Mouse (Mus musculus) spleen, postnatal 10 days (tissue): ENCODE results near the gene Rpl27a.

ENCODE experiments used
- DNase-seq, 2 experiments: peaks; one replicate each; pipeline ENCODE4 v3.0.0; 2021 to 2022; ENCODE audit warnings: low spot score in 2 of 2

Rpl27a gene

DNA sequence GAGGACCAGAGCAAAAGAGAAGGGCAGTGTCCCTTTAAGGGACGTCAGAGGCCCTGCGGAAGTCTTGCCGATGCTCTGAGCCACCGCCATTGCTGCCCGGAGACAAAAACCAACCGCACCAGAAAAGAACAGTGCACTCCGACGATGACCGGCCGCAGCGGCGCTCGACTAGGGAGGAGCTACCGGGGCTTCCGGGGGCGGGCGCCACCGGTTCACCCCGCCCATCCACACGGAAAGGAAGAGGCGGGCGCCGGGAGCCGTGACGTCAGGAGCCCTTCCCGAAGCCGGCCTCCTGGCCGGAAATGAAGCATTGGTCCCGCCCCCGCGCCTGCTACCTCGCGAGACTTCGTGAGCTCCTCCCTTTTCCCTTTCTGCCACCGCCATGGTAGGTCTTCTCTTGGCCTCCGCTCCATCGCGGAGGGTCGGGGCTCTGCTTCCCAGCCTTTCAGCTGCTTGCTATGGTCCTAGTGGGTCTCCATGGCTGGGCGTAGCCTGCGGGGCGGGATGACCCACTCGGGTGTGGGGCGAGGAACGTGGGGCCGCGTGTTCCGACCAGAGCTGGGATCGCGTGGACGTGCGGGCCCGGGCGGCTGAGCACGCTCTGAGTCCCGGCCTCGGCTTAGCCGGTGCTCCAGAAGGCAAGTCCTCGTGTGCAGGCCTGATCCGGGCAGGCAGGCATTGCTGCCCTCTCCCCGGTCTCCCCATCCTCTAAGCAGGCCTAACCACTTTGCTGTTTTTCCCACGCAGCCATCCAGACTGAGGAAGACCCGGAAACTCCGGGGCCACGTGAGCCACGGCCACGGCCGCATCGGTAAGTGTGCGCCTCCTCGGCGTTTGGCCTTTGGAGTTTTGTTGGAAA, at the start of gene Rpl27a:
TSS of gene Rpl27a (plus strand) at position 310 of the 859 bp plus-strand sequence.
- DNase-seq, result peak; percentile 97 to 100

DNA sequence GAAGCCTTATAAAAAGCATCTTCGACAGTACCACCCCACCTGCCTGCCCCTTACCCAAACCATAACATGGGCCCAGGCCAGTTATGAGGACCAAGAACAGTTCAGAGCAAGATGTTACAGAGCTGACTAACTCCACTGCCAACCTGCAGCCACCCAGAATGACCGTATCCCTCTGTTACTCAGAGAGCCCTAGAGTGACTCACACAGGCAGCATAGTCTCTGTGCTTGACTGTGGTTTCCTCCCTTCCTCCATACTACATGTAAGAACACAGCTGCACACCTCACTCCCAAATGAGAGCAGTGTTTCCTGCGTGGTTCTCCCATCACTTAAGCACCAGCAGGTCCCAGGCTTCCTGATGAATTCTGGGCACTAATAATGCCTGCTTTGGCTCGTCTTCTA, 48.2 kb upstream of the Rpl27a start:
- no peak for DNase-seq

DNA sequence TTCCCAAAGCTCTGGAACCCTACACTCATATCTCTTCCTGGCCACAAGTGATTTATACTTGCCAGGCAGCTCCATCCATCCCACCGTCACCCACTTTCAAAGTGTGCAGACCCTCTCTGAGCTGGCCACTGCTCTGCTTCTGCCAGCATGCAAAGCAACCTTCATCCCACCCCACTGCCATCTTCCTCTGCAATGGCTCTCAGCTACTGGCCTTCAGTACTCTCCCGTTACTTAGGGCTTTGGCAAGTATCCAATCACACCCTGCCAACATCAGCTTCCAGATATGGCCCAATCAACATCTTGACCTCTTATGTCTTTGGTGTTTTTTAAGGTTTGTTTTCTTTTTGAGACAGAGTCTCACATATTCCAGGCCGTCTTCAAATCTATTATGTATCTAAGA, 41.0 kb upstream of the Rpl27a start:
- no peak for DNase-seq

DNA sequence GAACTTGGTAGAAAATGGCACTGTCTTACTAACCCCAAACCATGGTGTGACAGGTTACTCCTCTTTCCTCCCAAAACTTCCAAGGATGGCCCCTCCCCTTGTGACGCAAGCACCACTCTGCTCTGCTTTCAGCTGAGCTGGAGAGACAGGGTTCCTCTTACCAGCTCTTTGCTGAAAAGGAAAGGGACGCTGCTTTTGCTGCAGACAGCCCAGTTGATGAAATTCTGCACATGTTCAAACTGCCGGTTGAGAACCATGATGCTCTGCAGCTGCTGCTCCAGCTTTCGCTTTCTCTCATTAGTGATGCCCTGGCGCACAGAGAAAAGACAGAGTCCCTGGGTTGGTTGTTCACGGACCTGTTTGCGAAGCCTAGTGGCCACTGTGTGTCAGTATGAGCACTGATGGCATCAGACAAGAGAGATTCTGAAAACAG, 38.2 kb upstream of the Rpl27a start:
- peak in 1 of 2 experiments; percentile 28 for DNase-seq

DNA sequence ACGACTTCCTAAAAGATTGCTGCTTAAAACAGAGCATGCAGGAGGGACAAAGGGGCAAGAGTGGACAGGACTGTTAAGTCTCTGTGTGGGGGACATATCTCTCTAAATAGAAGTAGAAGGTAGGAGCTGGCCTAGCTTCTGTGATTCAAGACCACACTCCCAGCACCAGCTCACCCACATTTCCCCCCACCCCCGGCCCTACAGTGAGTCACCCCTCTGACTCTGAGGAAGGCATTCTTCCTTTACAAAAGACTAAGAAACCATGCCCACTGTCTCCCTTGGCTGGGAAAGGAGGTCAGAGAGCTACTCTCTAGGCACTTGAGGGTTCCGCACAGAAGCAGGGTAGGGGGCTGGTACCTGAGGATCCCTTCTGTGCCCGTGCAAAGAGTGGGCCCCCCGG, 34.7 kb upstream of the Rpl27a start:
- no peak for DNase-seq

DNA sequence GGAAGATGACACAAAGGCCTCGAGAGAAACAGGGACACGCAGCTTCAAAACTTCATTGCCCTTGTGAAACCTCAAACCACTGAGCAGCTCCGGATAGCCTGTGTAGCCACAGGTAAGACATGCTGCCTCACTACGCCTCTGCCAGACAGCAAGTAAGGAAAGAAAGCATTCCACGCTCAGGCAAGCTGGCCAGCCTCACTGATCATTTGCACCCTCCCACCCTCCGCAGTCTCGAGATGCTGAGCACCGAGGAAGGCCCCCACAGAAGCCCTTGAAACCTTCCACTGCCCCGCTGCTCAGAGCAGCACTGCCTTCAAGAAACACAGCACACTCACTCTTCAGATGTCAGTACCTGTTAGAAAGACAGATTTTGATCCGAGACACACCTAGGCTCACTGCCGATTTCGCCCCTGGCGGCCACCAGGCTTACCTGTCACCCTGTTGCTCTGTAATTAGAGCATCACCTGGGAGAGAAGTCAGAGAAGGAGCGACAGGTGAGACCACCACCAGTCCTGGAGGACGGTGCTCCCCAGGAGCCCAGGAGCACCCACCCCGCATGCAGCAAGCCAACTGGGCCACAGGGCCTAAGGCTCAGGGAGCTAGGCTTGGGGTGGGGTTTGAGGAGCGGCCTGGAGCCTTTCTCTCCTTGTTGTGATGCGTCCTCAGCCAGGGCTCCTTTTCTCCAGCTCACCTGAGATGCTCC, 26.2 kb upstream of the Rpl27a start:
- no peak for DNase-seq

DNA sequence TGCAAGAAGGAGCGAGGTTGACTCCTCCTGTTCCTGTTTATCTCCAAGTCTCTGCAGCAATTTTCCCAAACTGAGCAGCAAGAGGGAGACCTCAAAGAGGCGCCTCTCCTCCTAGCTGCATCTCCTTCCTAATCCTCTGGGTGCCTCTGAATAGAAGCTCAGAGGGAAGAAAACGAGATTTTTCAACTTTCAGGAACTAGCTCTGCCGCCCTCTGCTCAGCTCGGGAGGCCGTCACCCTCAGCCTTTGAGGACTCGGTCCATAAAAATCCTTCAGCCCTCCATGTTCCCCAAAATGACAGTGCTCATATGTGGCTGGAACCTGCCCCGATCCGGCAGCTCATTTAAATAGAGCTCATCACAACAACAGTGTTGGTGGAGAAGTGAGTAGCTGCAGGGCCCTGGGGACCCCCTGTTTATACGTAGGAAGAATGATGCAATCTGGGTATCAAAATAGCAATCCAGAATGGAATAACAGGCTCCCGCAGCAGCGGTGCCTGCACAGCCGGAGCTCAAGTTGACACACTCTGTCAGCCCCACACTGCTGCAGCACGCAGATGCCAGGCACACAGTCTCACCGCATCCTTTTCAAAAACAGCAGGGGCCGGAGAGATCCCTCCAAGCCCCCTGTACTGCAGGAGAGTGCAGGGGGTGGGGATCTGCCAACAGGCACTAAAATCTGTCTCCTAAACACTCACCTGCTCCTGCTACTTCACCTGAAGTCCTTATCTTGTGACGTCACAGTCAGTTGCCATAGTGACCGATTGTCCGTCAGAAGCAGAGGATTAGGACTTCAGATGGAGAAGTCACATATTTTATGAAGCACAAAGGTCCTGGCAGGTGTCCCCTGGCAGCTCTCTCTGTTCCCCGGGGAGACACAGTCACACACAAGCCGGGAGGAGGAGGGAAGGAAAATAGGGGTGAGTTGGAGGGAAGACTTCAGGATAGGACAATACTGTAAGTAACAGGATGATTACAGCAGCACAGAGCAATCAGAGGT, 25.3 kb upstream of the Rpl27a start:
- no peak for DNase-seq

DNA sequence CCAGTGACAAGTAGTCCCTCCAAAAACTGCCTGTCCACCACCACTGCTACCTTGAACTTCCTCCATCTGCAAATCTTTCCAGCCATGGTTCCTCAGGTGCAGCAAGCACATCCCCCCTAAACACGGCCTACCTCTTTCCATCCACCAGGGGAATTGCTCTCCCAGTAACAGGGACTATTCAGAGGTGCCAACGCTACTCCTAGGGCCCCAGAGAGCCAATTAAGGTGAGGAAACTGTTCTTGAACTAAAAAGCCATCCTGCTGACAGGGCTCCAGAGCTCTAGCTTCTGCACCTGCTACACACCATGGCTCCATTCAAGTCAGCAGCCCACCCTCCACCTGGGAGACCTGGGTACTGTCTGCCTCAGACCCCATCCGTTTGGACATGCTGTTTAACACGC, 21.4 kb upstream of the Rpl27a start:
- DNase-seq, result no peak

DNA sequence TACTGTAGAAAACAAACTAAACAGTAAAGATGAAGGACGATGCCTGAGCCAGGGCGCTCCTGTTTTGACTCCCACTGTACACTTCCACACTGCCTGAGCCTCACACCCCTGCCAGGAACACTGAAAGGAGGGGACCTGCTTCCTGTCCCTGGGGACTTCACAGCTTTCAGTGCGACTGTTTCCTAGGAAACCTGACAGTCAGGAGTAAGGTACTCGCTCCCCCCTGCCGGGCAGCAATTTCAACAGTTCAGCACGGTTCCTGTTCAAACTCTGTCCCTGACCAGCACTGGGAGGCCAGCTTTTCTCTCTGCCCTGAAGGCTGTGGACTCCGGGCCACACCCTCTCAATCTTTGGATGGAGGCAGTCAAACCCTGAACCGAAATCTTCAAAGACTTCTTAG, 11.8 kb upstream of the Rpl27a start:
- DNase-seq, result no peak

DNA sequence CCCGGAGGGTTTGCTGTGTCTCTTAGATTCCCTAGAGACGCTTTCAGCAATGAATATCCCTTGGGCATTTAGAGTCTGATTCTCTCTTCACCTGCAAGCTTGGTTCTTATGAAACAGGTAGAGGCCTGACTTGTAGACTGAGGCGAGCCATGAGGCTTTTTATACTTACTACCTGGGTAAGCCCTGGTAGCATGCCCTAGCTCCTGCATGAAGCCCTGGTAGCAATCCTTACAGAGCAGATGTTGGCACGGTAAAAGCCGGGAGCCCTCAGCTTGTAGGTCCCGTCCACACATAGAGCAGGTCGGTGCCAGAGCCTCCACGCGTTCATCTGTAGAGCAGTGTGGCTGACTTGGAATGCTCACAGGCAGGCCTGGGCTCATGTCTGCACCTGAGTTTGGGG, 11.4 kb upstream of the Rpl27a start:
- DNase-seq, result no peak

DNA sequence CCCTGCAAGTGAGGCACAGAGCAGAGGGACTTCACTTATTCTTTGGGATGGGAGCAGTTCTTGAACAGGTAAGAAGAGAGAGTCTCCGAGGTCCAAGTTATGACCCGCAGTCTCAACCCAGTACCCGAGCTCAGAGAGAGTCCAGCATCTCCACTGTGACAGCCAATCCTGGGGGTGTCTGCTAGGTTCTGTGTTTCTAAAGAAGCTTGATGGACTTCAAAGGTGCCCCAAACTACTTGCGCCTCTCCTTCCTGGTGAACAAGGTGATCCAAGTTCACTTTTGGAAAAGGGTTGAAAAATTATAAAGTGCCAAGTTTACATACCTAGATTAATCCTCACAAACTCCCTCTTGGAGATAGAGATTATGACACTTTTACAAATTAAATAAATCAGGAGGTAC, 10.9 kb upstream of the Rpl27a start, which contains the start of gene Trim66:
TSS of gene Trim66 (minus strand) at position 101 of the 400 bp plus-strand sequence.
- DNase-seq, result no peak

DNA sequence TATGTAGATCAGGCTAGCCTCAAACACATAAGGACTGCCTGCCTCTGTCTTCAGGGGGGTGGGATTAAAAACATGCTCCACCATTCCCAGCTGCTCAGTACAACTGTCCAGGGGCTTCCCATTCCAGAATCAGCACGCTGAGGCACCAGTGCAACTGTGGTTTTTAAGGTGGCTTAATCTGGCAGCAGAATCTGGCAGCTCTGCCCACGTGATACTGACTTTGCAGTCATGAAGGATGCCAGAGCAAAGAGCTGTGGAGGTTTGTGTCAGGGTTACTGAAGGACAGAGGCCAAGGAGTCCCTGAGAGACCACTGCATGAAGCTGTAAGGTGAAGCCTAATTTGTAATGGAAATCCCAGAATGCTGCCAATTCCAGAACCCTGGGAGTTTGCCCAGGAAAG, 8.1 kb upstream of the Rpl27a start:
- no peak for DNase-seq

DNA sequence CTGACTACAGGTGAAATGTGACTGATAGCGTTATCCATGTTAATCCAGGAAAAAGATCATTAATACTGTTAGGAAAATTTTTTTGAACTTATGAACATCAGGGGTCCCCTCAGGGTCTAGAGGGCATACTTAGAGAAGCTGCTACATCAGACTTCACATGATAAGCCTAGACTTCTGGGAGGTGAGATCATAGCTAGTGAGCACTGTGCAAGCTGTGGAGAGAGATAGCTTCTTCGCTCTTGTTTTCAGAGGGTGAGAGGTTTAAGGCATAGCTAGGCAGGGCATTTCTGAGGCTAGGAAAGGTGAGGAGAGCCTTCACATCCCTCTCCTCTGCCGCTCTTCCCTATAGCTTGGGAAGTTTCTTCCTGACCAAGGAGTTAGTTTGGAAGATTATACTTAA, 7.1 kb upstream of the Rpl27a start:
- no peak for DNase-seq

DNA sequence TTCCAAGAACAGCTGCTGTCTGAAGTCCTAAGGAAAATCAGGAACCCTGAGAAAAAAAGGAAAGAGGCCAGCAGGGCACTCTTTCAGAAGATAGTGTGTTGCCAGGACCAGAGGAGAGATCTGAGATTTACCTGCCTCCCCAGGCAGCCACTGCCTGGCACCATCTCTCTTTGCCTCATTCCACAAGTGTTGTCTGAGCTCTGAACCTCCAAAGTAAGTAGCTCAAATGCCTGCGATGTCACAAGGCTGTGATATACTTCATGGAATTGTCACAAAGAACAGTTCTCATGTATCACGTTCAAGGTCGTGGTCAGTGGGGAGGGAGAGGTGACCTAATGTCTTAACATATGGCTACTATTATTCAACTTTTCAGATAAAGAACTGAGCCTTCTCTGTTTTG, 2.4 kb upstream of the Rpl27a start:
- DNase-seq, result no peak

DNA sequence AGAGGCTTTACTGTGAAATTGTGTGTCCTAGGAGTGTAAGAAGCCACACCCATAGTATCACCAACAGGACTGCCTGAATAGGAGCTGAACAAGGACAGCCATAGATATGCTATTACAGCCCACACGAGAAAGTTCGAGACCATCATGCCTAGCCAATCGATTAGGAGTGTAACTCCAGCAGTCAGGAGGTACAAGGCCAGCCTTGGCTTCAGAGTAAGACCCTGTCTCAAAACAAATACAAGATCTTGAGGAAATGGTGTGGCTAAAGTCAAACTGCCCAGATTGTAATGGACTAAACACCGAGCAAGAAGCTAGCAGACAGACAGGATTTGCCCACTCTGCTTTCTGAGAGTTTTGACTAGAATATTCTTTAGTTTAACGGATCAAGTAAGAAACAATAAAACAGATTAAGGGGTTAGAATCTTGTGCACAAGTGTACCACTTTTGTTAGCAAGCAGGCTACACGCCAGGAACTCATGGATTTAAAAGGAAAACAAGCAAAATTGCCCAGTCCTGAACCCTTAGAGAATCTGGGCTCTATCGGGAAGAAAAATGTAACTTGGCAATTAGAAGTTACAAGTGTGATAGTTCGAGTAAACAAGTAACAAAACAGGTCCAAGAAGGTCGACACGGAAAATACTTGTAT, 788 bp upstream of the Rpl27a start:
- DNase-seq, result peak; percentile 36 to 47

DNA sequence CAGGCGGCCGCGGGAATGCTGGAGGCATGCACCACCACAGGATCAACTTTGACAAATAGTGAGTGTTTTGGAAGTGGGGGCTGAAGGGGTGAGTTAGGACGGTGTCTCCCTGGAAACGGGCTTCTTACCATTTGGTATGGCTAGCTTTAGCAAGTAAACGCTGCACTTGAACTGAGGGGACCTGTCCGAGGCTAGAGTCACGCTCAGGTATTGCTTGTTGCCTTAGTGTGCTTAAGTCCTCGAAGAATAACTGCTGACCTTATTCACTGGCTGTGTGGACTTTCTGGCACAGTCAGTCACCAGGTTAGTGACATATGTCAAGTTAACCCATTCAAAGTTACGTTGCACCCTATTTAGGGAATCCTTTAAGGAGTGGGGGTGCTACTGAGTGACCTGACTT, 989 bp downstream of the Rpl27a start:
- DNase-seq, result no peak

DNA sequence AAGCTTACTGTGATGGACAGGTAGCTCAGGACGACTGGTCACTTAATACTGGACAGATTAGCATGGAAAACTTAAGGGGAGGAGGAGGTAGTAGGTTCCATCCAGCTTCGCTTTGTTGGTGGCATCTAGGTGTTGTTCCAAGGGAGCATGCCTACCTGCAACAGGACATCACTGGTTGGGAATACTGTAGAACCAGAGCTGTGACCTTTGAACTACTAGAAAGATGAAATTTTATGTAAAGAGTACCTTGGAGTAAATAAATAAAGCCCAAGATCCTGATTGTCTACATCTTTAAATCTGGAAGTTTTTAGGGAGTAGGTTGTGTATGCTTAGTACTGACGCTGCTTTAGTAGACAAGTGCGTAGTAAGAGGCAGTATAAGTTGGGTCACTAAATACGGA, 3.1 kb downstream of the Rpl27a start:
- no peak for DNase-seq

DNA sequence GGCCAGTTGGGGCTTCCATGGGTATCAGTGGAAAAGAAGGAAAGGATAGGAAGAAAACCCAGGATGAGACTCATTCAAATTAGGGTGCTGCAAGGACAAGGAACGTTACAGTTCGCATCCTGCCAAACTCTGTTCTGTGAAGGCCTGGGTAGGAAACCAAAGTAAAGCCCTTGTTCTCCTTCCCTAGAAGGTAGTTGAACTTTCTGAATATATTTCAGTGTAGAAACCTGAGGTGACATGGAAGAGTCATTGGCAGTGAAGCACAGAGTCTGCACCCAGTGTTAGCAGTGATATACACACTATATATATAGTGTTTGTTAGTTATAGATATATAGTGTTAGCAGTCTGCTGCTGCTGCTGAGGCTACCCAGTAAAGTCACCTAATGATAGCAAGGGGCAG, 4.4 kb downstream of the Rpl27a start:
- DNase-seq, result no peak

DNA sequence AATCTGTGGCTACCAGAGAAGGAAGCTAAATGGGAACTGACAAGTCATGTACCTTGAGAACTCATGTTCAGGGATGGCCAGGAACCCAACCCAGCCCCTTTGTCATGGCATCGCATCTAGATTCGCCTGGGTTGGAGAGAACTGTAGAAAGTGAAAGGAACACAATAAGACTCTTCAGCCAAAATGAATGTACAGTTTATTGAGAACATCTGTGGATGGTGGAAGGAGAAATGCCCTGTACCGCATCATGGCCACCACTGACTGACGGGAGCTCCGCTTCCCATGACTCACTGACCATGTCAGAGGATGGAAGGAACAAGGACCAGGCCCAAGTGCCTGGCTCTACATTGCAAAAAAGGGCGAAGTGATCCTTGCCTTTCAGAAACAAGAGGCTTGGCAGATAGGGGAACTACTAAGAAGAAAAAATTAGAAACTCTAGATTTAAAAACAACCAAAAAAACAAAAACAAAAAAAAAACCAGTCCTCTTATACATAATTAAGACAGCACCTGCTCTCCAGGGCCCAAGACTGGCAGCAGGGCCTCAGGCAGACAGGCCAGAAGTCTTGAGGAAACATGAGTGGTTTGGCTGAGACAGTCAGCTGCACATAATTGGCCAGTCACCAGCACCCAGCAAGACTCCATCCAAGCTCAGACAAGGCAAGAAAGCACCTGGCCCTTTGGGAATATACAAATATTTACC, 4.9 kb downstream of the Rpl27a start:
- peak in 1 of 2 experiments; percentile 11 for DNase-seq

DNA sequence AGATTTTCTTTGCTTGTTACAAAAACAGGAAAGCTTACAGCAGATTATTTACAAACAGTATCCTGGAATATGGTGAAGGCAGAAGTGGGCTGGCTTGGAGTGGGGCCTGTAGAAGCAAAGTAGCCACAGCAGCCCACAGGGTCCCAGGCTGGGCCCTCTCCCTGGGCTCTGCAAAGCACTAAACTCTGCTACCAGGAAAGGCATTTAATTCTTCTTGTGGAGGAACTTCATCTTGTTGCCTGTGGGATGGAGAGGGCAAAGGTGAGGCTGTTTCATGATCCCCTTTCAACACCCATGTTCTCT, 5.4 kb downstream of the Rpl27a start:
- no peak for DNase-seq

DNA sequence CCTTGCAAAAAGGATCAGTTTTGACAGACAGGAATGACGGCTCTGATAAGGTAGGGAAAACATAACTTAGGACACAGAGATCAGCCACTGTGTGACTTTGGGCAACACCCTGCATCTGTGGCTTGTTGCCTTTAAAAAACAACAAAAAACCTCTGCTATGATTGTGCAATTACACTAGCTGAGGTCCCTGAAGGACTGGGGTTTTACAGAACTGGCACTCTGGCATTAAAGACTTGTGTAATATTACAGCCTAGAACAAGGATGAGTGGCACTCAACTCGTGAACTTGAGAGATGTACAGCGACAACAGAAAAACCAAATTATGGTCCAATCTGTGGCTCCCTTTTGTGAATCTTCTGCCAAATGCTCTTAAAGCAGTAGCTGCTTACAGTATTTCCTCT, 5.8 kb downstream of the Rpl27a start:
- no peak for DNase-seq
